Mouse (Mus musculus) T-helper 2 cell (primary cell): Measurements from ENCODE around the gene Lyzl4.

ENCODE experiments used
- in situ Hi-C: fragments of 300-600 bp; cut with MboI, MseI; formaldehyde crosslinking; loops from one replicate; pipeline ENCODE4 v1.15.1; 2025; ENCODE audit warnings: high pct_unique_total_duplicates

Gene Lyzl4

GRCm38 (mm10) chr9:121642001-121642400 is at the start of gene Lyzl4:
Gene Lyzl4 (minus strand): TSS chr9:121642096.
- in situ Hi-C loops = no loop called here

DNA sequence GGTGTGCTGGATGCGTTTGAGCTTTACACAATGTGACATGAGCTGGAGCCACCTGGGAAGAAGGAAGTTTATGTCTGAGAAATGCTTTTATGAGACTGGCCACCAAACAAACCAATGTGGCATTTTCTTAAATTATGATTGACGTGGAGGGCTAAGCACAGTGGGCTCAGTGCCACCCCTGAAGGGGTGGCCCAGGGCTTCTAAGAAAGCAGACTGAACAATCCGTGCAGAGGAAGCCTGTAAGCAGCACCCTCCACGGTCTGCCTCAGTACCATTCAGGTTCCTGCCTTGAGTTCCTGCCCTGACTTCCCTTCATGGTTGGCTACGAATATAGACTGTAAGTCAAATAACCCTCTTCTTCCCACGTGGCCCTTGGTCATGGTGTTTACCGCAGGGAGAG is 48.8 kb upstream of the Lyzl4 start:
- in situ Hi-C loops = no loop called here

GRCm38 (mm10) chr9:121690200-121690651 is 48.3 kb upstream of the Lyzl4 start:
- in situ Hi-C loops = no loop called here

DNA sequence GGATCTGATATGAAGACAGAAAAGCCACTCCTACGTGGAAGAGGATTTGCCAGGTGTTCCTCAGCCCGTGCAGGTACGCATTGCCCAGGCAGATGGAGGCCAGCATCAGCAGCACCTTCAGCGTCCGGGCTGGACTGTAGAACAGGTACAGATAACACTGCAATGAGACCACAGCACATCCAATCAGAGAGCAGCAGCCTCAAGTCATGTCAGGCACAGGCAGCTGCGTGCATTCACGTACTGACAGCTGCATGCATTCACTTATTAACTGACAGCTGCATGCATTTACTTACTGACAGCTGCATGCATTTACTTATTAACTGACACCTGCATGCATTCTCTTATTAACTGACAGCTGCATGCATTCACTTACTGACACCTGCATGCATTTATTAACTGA is 42.8 kb upstream of the Lyzl4 start:
- in situ Hi-C loops = no loop called here

- in situ Hi-C loops = no loop called here
Observed at GRCm38 (mm10) chr9:121682037-121682680, 40.3 kb upstream of the Lyzl4 start.

DNA sequence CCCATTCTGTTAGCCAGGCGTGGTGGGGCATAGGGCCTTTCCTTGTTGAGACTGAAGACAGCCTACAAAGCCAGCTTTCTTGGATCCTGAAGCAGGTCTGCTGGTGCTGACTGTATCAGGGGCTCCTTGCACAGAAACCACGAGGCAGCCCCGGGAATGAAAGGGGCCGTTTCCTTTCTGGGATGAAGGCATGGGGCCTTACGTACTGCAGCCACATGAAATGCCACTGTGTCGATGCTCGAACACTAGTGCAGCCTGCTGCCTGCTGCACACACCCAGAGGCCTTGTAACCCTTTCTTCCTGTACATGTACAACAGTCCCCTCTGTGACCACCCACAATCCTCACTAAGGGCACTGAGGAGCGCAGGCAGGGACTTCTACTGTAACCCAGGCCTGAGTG is 39.3 kb upstream of the Lyzl4 start:
- in situ Hi-C loops = no loop called here

- in situ Hi-C loops = no loop called here
Observed at GRCm38 (mm10) chr9:121679549-121679948, 37.7 kb upstream of the Lyzl4 start.

- in situ Hi-C loops = no loop called here
Observed at GRCm38 (mm10) chr9:121677476-121677875, 35.6 kb upstream of the Lyzl4 start.

DNA sequence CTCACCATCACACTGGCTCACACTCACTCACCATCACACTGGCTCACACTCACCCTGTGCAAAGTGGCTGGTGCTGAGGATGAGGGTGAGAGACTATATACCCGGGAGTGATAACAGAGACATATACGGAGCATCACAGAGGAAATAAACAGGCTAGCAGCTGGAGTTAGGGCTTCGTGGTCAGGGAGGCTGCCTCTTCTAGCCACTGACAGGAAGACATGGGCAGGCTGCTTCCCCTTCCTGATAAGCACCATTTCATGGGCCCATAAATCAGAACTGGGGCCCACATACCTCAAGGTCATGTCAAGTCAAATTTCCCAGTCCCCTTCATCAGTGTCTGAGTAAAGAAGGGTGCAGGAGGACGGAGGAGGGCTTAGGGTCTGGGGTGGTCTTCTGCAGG is 35.2 kb upstream of the Lyzl4 start:
- in situ Hi-C loops = no loop called here

- in situ Hi-C loops = no loop called here
Observed at GRCm38 (mm10) chr9:121675556-121675955, 33.7 kb upstream of the Lyzl4 start.

GRCm38 (mm10) chr9:121675011-121675410 is 33.1 kb upstream of the Lyzl4 start:
- in situ Hi-C loops = no loop called here

- in situ Hi-C loops = no loop called here
Observed at GRCm38 (mm10) chr9:121673716-121674115, 31.8 kb upstream of the Lyzl4 start.

- in situ Hi-C loops = no loop called here
Observed at GRCm38 (mm10) chr9:121672311-121672710, 30.4 kb upstream of the Lyzl4 start.

GRCm38 (mm10) chr9:121671300-121671699 is 29.4 kb upstream of the Lyzl4 start:
- in situ Hi-C loops = no loop called here

DNA sequence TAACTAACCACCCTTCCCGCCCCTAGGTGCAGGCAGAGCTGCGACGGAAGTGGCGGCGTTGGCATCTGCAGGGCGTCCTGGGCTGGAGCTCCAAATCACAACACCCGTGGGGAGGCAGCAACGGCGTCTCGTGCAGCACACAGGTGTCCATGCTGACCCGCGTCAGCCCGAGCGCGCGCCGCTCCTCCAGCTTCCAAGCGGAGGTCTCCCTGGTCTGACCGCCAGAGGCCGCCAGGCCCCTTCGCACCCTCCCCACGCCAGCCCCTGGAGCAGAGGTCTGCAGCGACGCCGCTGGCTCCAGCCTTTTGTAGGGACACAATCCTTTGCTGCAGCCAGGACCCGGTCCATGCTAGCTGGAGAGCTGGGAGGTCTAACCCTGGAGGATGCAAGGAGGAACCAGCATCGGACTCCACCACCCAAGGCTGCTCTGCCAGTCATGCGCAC is 27.5 kb upstream of the Lyzl4 start:
- in situ Hi-C loops = no loop called here

DNA sequence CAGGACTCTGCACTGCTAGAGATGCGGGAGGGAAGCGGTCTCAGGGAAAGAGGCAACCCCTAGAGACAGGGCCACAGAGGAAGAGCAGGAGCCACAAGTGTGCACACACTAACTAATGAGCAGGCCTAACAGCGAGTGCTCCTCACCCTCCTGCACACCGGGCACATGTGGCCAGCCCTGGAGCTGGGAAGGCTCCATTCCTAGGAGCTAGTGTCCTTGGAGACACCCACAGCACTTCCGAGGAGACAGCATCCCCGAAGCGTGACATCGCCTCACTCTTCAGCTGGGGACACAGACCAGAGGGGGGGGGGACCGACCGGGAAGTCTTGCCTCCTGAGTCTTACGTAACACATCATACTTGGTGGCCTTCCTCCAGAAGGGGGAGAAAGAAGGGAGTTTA is 25.9 kb upstream of the Lyzl4 start:
- in situ Hi-C loops = no loop called here

DNA sequence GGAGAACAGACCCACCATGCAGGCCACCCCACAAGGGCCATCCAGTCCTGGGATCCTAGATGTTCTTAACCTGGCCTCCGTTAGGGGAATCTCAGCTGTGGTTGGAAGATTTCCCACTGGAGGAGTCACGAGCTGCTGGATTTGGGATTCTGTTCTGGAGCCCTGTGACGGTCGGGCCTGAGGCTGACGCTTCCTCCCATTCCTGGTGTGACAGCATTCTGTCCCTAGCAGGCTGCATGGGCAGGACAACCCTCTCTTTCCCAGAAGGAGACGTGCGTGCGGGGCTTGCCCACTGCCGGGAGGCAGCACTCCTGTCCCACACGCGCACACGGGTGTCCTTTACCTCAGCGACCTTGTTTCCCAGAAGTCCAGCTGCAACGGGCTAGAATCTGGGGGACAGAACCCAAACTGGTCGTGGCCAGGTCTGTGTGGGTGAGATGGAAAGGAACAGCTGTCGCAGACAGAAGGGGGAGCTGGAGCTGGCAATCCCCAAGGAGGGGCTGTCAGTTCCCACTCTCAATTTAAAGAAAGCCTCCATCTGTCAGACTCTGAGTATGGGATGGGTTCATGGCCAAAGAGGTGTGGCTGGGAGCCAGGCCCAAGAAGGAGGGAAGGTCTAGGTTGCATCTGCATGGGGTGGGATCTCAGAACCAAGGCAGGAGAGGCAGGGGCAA is 25.2 kb upstream of the Lyzl4 start:
- in situ Hi-C loops = no loop called here

DNA sequence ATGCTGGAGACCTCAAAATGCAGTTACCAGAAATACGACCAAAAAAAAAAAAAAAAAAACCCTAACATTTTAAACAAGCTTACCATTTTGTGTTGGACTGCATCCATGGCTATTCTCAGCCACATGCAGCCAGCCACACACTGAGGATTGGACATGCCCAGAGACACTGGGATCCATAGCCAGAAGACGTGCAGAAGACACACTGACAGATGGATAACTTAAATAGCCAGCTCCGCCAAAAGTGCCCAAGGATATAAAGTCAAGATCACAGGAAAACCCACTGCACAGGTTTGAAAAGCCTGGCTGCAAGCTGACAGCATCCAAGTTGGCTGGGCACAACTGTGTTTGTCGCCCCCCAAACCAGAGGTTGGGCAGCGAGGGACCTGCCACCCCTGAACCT is 22.2 kb upstream of the Lyzl4 start:
- in situ Hi-C loops = no loop called here

DNA sequence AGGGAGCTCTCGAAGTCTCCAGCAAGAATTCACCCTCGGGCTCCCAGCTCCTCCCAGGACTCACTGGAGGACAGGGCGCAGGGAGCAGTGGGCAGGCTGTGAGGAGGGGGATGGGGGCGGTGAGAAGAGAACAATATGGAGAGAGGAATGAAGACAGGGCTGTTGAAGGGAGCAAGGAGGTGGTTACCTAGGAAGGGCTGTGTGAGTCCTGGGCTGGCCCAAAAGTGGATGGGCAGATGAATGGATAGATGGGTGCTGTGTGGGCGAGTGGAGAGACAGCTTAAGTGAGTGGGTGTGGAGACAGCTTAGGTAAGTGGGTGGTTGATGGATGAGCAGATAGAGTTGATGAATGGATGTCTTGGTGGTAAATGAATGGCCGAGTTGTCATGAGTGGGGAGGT is 21.6 kb upstream of the Lyzl4 start:
- in situ Hi-C loops = no loop called here

- in situ Hi-C loops = no loop called here
Observed at GRCm38 (mm10) chr9:121659791-121660190, 17.9 kb upstream of the Lyzl4 start.

- in situ Hi-C loops = no loop called here
Observed at GRCm38 (mm10) chr9:121658248-121658647, 16.4 kb upstream of the Lyzl4 start.

GRCm38 (mm10) chr9:121657143-121657542 is 15.2 kb upstream of the Lyzl4 start:
- in situ Hi-C loops = no loop called here

DNA sequence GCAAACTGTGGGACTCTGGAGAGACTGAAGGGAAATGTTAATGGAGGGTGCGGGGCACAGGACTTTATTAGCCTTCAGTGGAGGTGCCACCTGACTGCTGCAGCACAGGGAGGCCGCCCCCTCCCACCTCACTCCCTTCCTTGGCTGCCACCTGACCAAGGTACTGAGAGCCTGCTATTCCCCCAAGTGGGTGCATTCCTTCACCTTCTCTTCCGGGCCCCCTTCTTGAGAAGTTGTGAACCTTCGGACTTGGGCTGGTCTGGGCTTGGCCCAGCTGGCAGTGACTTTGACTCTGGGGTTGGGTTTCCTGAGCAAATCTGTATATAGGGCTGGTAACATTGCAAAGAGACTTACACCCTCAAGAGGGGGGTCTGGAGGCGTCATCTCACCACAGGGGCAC is 14.4 kb upstream of the Lyzl4 start:
- in situ Hi-C loops = no loop called here
